33 mouse cellular contexts compared by ENCODE assay signal in the genomic region with DNA sequence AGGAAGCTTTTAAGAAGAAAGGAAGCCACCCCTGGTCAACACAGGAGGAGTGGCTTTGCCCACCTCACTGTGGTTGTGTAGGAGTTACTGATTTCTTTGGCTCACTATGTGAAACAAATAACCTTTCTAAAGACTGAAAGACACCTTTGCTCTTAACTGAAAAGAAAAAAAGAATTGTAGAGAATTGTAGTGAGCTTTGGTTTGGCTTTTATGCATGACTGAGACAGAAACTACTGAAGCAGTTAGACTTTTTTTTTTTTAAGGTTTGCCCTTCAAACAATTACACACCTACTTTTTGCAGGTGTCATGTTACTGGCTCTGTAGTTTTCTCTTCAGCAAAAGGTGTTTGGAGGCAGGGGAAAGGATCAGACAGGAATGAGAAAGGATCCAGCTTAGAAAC. TPM values are rescaled to one million over a fixed set of nuclear protein-coding genes. Genes with fewer than 3 reads are reported as not detected.
DNase-seq lines count a peak whose midpoint lies in the region; ATAC-seq and TF ChIP-seq lines count a peak whose summit lies in the region.
"Had no signal": no experiment of that assay in that cellular context is flagged by ENCODE, and none has a peak within 500 bp of the region (broad histone marks: within the 10 kb centered on the region; RNA-seq: fewer than 3 reads in every experiment).

No protein-coding gene starts in this region.

- no peaks in the 10 kb centered on the region for H3K9me3 ChIP-seq in kidney, embryonic 16.5 days (ENCODE audit: low read length)
- H3K9me3 ChIP-seq in CH12.LX (replicated peaks; ENCODE audit: low read length): no peaks in the 10 kb centered on the region
- H3K9me3 ChIP-seq in lung, postnatal 0 days (ENCODE audit: low read length): no peaks in the 10 kb centered on the region
- H3K9me3 ChIP-seq: embryonic facial prominence, embryonic 10.5 days; embryonic facial prominence, embryonic 13.5 days; forebrain, embryonic 13.5 days; G1E; hindbrain, embryonic 12.5 days; hindbrain, embryonic 15.5 days had no signal

- in situ Hi-C loops in CH12.LX (cut with MboI; ENCODE audit: low pct_ligation_motif_present, low pct_unique_long_range_greater_than_20kb, low sequenced_read_pairs): no loop called here

- H3K9ac ChIP-seq in kidney, embryonic 16.5 days (replicated peaks; ENCODE audit: low read length): no peak overlapping the region
- H3K9ac ChIP-seq in CH12.LX (ENCODE audit: insufficient read depth, low read depth): no peak overlapping the region
- H3K9ac ChIP-seq in lung, postnatal 0 days (replicated peaks; ENCODE audit: low read depth): no peak overlapping the region
- H3K9ac ChIP-seq: embryonic facial prominence, embryonic 13.5 days; forebrain, embryonic 13.5 days; hindbrain, embryonic 12.5 days; hindbrain, embryonic 15.5 days had no signal

- H3K4me1 ChIP-seq in kidney, embryonic 16.5 days (ENCODE audit: insufficient read depth, low read length): peaks cover 24% of the 10 kb centered on the region
- H3K4me1 ChIP-seq in CH12.LX (ENCODE audit: control insufficient read depth in 1 of 2, insufficient read depth in 2 of 2): peaks cover 12 to 47% of the 10 kb centered on the region in 2 experiments
- no peaks in the 10 kb centered on the region for H3K4me1 ChIP-seq in lung, postnatal 0 days (ENCODE audit: insufficient read depth, low read depth, low read length)
- H3K4me1 ChIP-seq: embryonic facial prominence, embryonic 10.5 days; embryonic facial prominence, embryonic 13.5 days; forebrain, embryonic 13.5 days; hindbrain, embryonic 12.5 days; hindbrain, embryonic 15.5 days had no signal

- dilution Hi-C loops in CH12.LX (cut with MboI; ENCODE audit: extremely low pct_ligation_motif_present, extremely low pct_unique_long_range_greater_than_20kb, low sequenced_read_pairs): no loop called here

- H3K36me3 ChIP-seq in kidney, embryonic 16.5 days (ENCODE audit: insufficient read depth, low read length): no peaks in the 10 kb centered on the region
- no peaks in the 10 kb centered on the region for H3K36me3 ChIP-seq in CH12.LX (replicated peaks in 1 of 2; ENCODE audit: control insufficient read depth in 1 of 2, insufficient read depth in 1 of 2, low read length in 1 of 2)
- no peaks in the 10 kb centered on the region for H3K36me3 ChIP-seq in lung, postnatal 0 days (ENCODE audit: insufficient read depth, low read length)
- H3K36me3 ChIP-seq: embryonic facial prominence, embryonic 10.5 days; embryonic facial prominence, embryonic 13.5 days; G1E; hindbrain, embryonic 12.5 days; hindbrain, embryonic 15.5 days had no signal

- TF ChIP-seq CTCF in CH12.LX (conservative IDR thresholded peaks at IDR 0.05 in 1 of 2, IDR thresholded peaks at IDR 0.05 in 1 of 2; ENCODE audit: low read depth in 2 of 2, low read length in 2 of 2): no peak
- no peak for TF ChIP-seq CTCF in lung, postnatal 0 days (IDR thresholded peaks at IDR 0.05)

- peak; percentile 29 to 66 for DNase-seq in kidney, adult 8-10 months
- DNase-seq in kidney, postnatal 25 days: no peak
- no peak for DNase-seq in kidney, postnatal 10 days
- no peak for DNase-seq in CH12.LX (ENCODE audit: extremely low read depth)
- DNase-seq in kidney, postnatal 14 days: peak; percentile 30
- DNase-seq in adipocyte (ENCODE audit: low spot score): no peak
- DNase-seq in lung, postnatal 0 days (ENCODE audit: low spot score): no peak
- DNase-seq: adrenal gland, adult 2 months; adrenal gland, postnatal 14 days; cerebellum, adult 11-12 months; cerebellum, adult 8-10 months; cerebellum, postnatal 10 days; cerebellum, postnatal 36 days; embryo, embryonic 11 days; gastrocnemius, postnatal 10 days; gastrocnemius, postnatal 36 days; heart, adult 2 months had no signal

- H3K79me2 ChIP-seq in CH12.LX (replicated peaks; ENCODE audit: control insufficient read depth, extremely low read depth, insufficient read depth, poor library complexity, severe bottlenecking): no peaks in the 10 kb centered on the region

- no peak for ATAC-seq in kidney, embryonic 16.5 days (ENCODE audit: low FRiP score, low TSS enrichment)
- ATAC-seq in lung, postnatal 0 days: no peak
- ATAC-seq: forebrain, embryonic 13.5 days; forebrain, embryonic 16.5 days; Patski had no signal

- H3K27me3 ChIP-seq in kidney, embryonic 16.5 days (ENCODE audit: insufficient read depth, low read length): no peaks in the 10 kb centered on the region
- H3K27me3 ChIP-seq in CH12.LX (replicated peaks): peaks cover under 1% of the 10 kb centered on the region
- no peaks in the 10 kb centered on the region for H3K27me3 ChIP-seq in lung, postnatal 0 days (replicated peaks; ENCODE audit: insufficient read depth, low read length)
- H3K27me3 ChIP-seq: embryonic facial prominence, embryonic 13.5 days; forebrain, embryonic 13.5 days; hindbrain, embryonic 12.5 days; hindbrain, embryonic 15.5 days had no signal

- TF ChIP-seq RAD21 in CH12.LX (IDR thresholded peaks at IDR 0.05; ENCODE audit: low read depth, low read length): no peak

- no peak for TF ChIP-seq POLR2A in CH12.LX (IDR thresholded peaks at IDR 0.05; ENCODE audit: low read depth, low read length)

- H3K4me2 ChIP-seq in kidney, embryonic 16.5 days (replicated peaks; ENCODE audit: low read depth, low read length): no peak overlapping the region
- no peak overlapping the region for H3K4me2 ChIP-seq in CH12.LX (ENCODE audit: insufficient read depth, low read depth, poor library complexity, severe bottlenecking)
- no peak overlapping the region for H3K4me2 ChIP-seq in lung, postnatal 0 days (replicated peaks; ENCODE audit: low read depth, low read length)
- H3K4me2 ChIP-seq: embryonic facial prominence, embryonic 13.5 days; forebrain, embryonic 13.5 days; heart, embryonic 11.5 days; hindbrain, embryonic 12.5 days; hindbrain, embryonic 15.5 days had no signal

- peak overlapping the region; percentile 79 for H3K27ac ChIP-seq in kidney, embryonic 16.5 days (ENCODE audit: low read length)
- H3K27ac ChIP-seq in CH12.LX (ENCODE audit: insufficient read depth, low read depth): no peak overlapping the region
- no peak overlapping the region for H3K27ac ChIP-seq in lung, postnatal 0 days (ENCODE audit: low read length)
- H3K27ac ChIP-seq: embryonic facial prominence, embryonic 10.5 days; embryonic facial prominence, embryonic 13.5 days; forebrain, embryonic 13.5 days; heart, adult 2 months; hindbrain, embryonic 12.5 days; hindbrain, embryonic 15.5 days had no signal

- H3K4me3 ChIP-seq in kidney, embryonic 16.5 days (ENCODE audit: low read length): no peak overlapping the region
- H3K4me3 ChIP-seq in CH12.LX (replicated peaks in 1 of 3; ENCODE audit: low read depth in 2 of 3, low read length in 2 of 3, poor library complexity in 1 of 3): no peak overlapping the region
- H3K4me3 ChIP-seq in lung, postnatal 0 days (ENCODE audit: low read depth, low read length): no peak overlapping the region
- H3K4me3 ChIP-seq: embryonic facial prominence, embryonic 10.5 days; embryonic facial prominence, embryonic 13.5 days; erythroblast, embryonic 14.5 days; forebrain, embryonic 13.5 days; heart, adult 2 months; hindbrain, embryonic 12.5 days; hindbrain, embryonic 15.5 days had no signal

- no peak for TF ChIP-seq EP300 in CH12.LX (IDR thresholded peaks at IDR 0.05; ENCODE audit: low read length)
- TF ChIP-seq EP300 in lung, postnatal 0 days (IDR thresholded peaks at IDR 0.05): no peak

TF ChIP-seq in CH12.LX, 34 proteins besides CTCF, POLR2A, EP300 and RAD21:
- no peak for TF ChIP-seq GABPA (IDR thresholded peaks at IDR 0.05; ENCODE audit: insufficient replicate concordance, low read depth, low read length)
- TF ChIP-seq ZNF384 (IDR thresholded peaks at IDR 0.05; ENCODE audit: low read depth, low read length): peak; percentile 87
- no peak for TF ChIP-seq CHD2 (IDR thresholded peaks at IDR 0.05; ENCODE audit: low read length)

RNA-seq across cellular contexts. Expression of a gene that starts 5.2 kb away (rescaled TPM):
- 6.5 and 8.2 TPM in 2 replicates for polyA plus RNA-seq in kidney, embryonic 16.5 days (2015; fragmentation: Nextera tagmentation; extraction: Ambion mirVana)
- 0.17 TPM in 1 of 2 replicates, not detected in the other for total RNA-seq in CH12.LX (2012; rRNA removed)
- not detected in 2 replicates for total RNA-seq in CH12.LX (2014; rRNA removed)
- not detected in 2 replicates for polyA plus RNA-seq in CH12.LX (2012; ENCODE audit: insufficient read length, low read depth)
- 3.6 and 5.2 TPM in 2 replicates for polyA plus RNA-seq in lung, postnatal 0 days (2015; fragmentation: Nextera tagmentation; extraction: Ambion mirVana)
- total RNA-seq: adrenal gland, adult 2 months; adrenal gland, postnatal 14 days; gastrocnemius, adult 18-20 months; gastrocnemius, postnatal 10 days; gastrocnemius, postnatal 36 days; granulocyte monocyte progenitor cell, adult 5-6 weeks; heart, adult 2 months; heart, postnatal 25 days; hematopoietic stem cell, adult 5-6 weeks had no signal
- polyA plus RNA-seq: adrenal gland, adult 2 months; cortical plate, adult 2 months; erythroblast, embryonic 14.5 days; forebrain, embryonic 13.5 days; forebrain, embryonic 16.5 days; G1E; heart, embryonic 11.5 days; hindbrain, embryonic 15.5 days had no signal

Comparison
In these comparisons a context has a peak if more than half of its experiments do, and no peak if none do; other contexts are left out.
1. DNase-seq: peak in kidney, adult 8-10 months (2 of 2) and kidney, postnatal 14 days (single experiment); none in kidney, postnatal 25 days (0 of 2), kidney, postnatal 10 days (single experiment), CH12.LX (single experiment), adipocyte (single experiment) and lung, postnatal 0 days (single experiment).